Mouse (Mus musculus) testis, adult 2 months (tissue): ENCODE measurements around the gene Inip.

Experiments used
- CTCF ChIP-seq: fragments of 200-500 bp; IDR thresholded peaks from 2 replicates; pipeline ENCODE4 v1.5.1; 2012; ENCODE audit warnings: low read depth, mild to moderate bottlenecking, inconsistent platforms, low read length, moderate library complexity; ENCODE audit not compliant: control insufficient read depth, insufficient read depth, insufficient replicate concordance
- POLR2A ChIP-seq: fragments of 200-500 bp; IDR thresholded peaks from 2 replicates; pipeline ENCODE4 v1.6.1; 2012; ENCODE audit warnings: low read depth, mild to moderate bottlenecking, inconsistent platforms, low read length, moderate library complexity; ENCODE audit not compliant: control insufficient read depth

DNA sequence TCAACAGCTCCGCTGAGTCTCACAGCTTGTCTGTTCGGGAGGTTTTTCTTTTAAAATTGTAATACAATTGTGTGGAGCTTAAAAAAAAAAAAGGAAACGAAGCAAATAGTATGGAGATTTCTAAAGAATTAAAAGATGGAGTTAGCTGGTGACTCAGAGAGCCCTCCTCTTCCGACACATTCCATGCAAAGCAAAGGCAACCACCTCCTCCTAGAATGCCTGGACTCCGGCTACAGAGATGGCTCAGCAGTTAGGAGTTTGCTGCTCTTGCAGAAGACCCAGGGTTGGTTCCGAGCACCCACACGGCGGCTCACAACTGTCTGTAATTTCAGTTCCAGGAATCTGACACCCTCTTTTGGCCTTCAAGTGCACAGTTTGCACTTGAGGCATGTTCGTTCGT lies 17.1 kb upstream of the Inip start:
- no peak for TF ChIP-seq POLR2A
- TF ChIP-seq CTCF, result no peak
